Mouse (Mus musculus) forebrain, embryonic 11.5 days (tissue): ENCODE measurements around the gene Gstm2. TPM values are rescaled to one million over a fixed set of nuclear protein-coding genes. Genes with fewer than 3 reads are reported as not detected.
"Not testable (repeated sequence)": the region's sequence is repeated elsewhere in the genome, so short reads cannot be mapped to it uniquely, and the experiment has no call there.

Experiments used
- ATAC-seq: fragments of 200-750 bp; cut with Nextera tagmentation; replicated peaks from 2 replicates; pipeline ENCODE4 v1.8.0; 2017; ENCODE audit warnings: moderate TSS enrichment; ENCODE audit not compliant: low FRiP score
- DNase-seq: peaks from one replicate; pipeline ENCODE4 v3.0.0-alpha.2; 2017; ENCODE audit warnings: low spot score
- H3K27ac ChIP-seq: fragments of 300-500 bp; sonication (generic); 2 replicates; pipeline ENCODE4 v1.5.1; 2014; ENCODE audit warnings: low read depth, low read length
- H3K27me3 ChIP-seq: fragments of 300-500 bp; sonication (generic); 2 replicates; pipeline ENCODE4 v1.6.1; 2014; ENCODE audit warnings: mild to moderate bottlenecking, low read length, mixed read lengths; ENCODE audit not compliant: control insufficient read depth, insufficient read depth
- H3K36me3 ChIP-seq: fragments of 300-500 bp; sonication (generic); 2 replicates; pipeline ENCODE4 v1.6.1; 2014; ENCODE audit warnings: mild to moderate bottlenecking, low read length, moderate library complexity, mixed read lengths; ENCODE audit not compliant: control insufficient read depth, insufficient read depth
- H3K4me1 ChIP-seq: fragments of 300-500 bp; sonication (generic); replicated peaks from 2 replicates; pipeline ENCODE4 v1.6.1; 2014; ENCODE audit warnings: low read length, mixed read lengths; ENCODE audit not compliant: control insufficient read depth, insufficient read depth
- H3K4me2 ChIP-seq: fragments of 300-500 bp; sonication (generic); 2 replicates; pipeline ENCODE4 v1.6.1; 2014; ENCODE audit warnings: low read depth, mild to moderate bottlenecking, low read length, moderate library complexity, mixed read lengths; ENCODE audit not compliant: severe bottlenecking
- H3K4me3 ChIP-seq: fragments of 300-500 bp; sonication (generic); 2 replicates; pipeline ENCODE4 v1.5.1; 2014; ENCODE audit warnings: low read depth, low read length
- H3K9ac ChIP-seq: fragments of 300-500 bp; sonication (generic); 2 replicates; pipeline ENCODE4 v1.6.1; 2014; ENCODE audit warnings: low read length
- H3K9me3 ChIP-seq: fragments of 300-500 bp; sonication (generic); 2 replicates; pipeline ENCODE4 v1.6.1; 2016; ENCODE audit warnings: low read length, mixed read lengths; ENCODE audit not compliant: control insufficient read depth
- WGBS: fragments of 180-500 bp; shearing (Covaris S2); extraction: QIAGEN DNeasy Blood & Tissue Kit; methylation state at CpG from one replicate; pipeline ENCODE4 v1.1.7; 2014; 5-methylcytosine and 5-hydroxymethylcytosine counted together
- polyA plus RNA-seq: library from polyadenylated mRNA; unstranded; fragments of >200 nt; fragmentation: Nextera tagmentation; extraction: Ambion mirVana; gene quantifications from 2 replicates; pipeline ENCODE4 v1.2.1, GENCODE M21; 2014

Gstm2 gene
- polyA plus RNA-seq, 1 experiment from 2014 or later = 10.6 TPM

DNA sequence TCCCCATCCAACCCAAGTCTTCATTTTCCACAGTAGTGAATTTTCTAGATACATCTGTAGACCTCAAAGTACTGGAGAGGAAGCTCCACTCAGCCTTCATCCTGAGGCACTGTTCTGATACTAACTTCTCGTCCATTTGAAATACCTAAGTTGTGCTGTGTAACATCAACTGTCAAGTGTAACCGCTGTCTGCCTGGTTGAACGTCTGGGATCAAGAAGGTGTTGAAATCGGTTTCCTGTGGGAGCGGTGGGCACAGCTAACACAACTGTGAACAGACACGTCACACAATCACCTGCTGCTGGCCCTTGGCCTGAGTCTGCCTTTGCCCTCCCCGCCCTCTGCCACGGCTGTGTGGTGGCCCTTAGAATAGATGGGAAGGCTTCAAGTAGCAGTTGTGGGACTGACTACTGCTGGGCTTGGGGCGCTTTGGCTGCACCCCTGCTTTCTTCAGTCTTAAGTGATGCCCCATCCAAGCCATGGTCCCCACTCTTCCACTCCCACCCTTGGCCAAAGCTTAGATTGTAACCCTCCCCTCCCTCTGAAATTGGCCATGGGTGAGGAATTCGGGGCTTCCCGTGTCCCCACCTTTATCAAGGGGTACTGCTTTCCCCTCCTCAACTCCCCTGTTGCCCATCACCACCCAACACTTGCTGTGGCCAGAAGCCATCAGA, 34.2 kb upstream of the Gstm2 start:
- not testable (repeated sequence) for H3K4me2 ChIP-seq, H3K9ac ChIP-seq, H3K9me3 ChIP-seq, H3K4me3 ChIP-seq, DNase-seq, ATAC-seq, H3K27me3 ChIP-seq, H3K36me3 ChIP-seq, H3K27ac ChIP-seq, H3K4me1 ChIP-seq
- 87% methylated on average over 11 of the region's 11 CpGs for WGBS

DNA sequence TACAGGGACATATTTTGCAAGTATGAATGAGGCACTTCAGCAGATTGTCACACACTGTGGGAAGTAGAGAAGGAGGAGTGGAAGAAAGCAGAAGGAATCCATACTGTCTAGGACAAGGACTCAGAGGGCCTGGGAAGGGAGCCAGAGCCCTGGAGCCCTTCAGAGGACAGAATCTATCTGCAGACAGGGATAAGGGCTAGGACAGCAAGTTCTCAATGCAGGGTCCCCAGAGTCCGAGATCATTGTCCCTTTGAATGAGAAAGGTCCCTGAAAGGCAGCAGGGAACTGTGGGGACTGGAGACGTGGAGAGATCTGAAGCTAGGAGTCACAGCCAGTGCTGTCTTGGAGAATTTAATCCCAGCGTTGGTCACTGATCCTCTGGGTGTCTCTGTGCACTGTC, 33.0 kb upstream of the Gstm2 start:
- not testable (repeated sequence) for H3K4me3 ChIP-seq, H3K9me3 ChIP-seq, H3K4me1 ChIP-seq, H3K36me3 ChIP-seq, DNase-seq, H3K9ac ChIP-seq, H3K4me2 ChIP-seq, ATAC-seq, H3K27ac ChIP-seq, H3K27me3 ChIP-seq
- WGBS = 59% methylated on average over 3 of the region's 3 CpGs

DNA sequence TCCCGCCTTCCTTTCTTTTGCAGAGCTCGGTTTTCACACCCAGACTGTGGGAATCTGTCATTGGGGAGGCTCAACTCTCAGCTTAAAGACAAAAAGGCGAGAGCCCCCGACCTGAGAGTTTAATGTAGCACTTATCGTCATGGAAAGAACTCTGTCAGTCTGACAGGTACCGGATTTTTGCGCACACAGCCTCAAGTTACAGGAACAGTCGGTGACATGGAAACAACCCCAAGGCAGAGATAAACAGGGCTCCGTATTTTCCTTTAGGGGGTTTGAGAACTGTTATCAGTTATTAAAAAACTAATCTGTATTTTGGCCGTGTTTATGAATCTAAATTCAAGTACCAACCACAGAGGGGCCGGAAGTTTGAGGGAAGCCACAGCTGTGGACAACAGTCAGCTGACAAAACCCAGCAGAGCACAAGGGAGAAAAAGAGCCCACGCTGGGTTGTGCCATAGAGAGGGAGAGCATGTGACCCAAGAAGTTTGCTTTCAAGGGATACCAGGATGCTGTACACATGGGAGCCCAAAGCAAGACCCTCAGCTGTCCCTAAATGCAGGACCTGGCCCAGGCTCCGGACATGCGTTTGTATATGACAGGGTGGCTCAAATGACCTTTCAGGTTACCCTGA, 32.1 kb upstream of the Gstm2 start:
- peak overlapping the region; percentile 25 for H3K4me3 ChIP-seq
- WGBS = 34% methylated on average over 14 of the region's 14 CpGs
- H3K27me3 ChIP-seq = no peaks in the 10 kb centered on the region
- ATAC-seq (no peak), DNase-seq (no peak)
- H3K27ac ChIP-seq = no peak overlapping the region
- no peaks in the 10 kb centered on the region for H3K36me3 ChIP-seq
- peak overlapping the region; percentile 72 for H3K4me2 ChIP-seq
- no peaks in the 10 kb centered on the region for H3K9me3 ChIP-seq
- peaks cover 8% of the 10 kb centered on the region for H3K4me1 ChIP-seq
- H3K9ac ChIP-seq = peak overlapping the region; percentile 43

DNA sequence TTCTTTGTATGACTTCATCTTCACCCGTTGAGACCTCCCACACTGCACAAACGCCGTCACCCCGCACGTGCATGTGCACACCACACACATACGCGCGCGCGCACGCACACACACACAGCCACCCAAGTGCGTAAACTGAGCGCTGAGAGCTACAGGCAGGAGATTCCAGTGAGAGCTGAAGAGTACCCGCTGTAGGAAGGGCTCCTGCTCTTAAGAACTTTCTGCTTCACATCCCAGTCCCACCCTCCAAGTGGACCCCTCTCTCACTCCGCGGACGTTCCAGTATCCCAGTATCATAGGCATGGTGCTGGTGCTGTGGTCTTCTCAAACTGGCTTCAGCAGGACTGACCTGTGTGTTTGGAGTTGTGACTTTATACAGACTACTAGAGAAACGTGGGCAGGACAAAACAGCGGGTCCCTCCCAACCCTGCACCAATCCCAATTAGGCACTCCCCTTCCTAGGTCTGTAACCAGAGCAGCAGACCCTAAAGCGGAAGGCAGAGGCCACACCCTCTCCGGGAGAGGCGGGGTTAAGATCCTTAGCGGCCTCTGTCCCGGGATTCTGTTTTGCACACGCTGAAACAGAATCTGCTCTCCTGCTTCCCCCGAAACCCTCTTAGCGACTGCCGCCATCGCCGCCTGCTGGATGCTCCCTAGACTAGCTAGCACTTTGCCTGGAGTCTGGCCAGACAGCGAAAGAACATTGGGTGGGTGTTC, 31.4 kb upstream of the Gstm2 start, which contains the start of gene Gstm1:
Gene Gstm1, minus strand, starts transcription at position 501 of the 717 bp plus-strand sequence.
- ATAC-seq (peak; percentile 98), DNase-seq (peak; percentile 94)
- peak within 1 kb of the TSS; percentile 5; the same call in 1 of the 2 replicates for H3K27ac ChIP-seq
- H3K9ac ChIP-seq = peak within 1 kb of the TSS; percentile 43
- H3K9me3 ChIP-seq = no peaks in the 10 kb centered on the region
- H3K4me2 ChIP-seq = peak within 1 kb of the TSS; percentile 72
- H3K36me3 ChIP-seq = no peaks in the 10 kb centered on the region
- no peaks in the 10 kb centered on the region for H3K27me3 ChIP-seq
- peak within 1 kb of the TSS; percentile 25 for H3K4me3 ChIP-seq
- peaks cover 8% of the 10 kb centered on the region for H3K4me1 ChIP-seq
- under 1% methylated on average over 31 of the region's 31 CpGs for WGBS

DNA sequence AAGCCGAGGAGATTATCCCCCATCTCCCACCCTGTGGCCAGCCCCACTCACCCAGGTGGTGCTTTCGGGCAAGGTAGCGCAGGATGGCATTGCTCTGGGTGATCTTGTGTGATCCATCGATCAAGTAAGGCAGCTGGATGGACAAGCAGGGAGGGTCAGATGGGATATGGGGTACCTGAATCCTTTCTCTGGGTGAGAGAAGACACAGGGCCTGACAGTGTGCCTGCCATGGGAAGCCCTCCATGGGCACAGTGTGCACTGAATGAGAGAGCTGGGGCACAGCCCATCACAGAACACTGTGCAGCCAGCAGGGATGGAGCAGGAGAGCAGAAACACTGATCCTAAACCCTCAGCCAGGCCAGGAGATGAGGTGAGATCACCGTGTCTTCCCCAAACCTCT, 30.2 kb upstream of the Gstm2 start:
- not testable (repeated sequence) for H3K4me3 ChIP-seq, H3K9me3 ChIP-seq, ATAC-seq, H3K36me3 ChIP-seq, H3K4me2 ChIP-seq, H3K9ac ChIP-seq, H3K27me3 ChIP-seq, H3K27ac ChIP-seq, DNase-seq, H3K4me1 ChIP-seq
- 83% methylated on average over 5 of the region's 5 CpGs for whole genome bisulfite sequencing

DNA sequence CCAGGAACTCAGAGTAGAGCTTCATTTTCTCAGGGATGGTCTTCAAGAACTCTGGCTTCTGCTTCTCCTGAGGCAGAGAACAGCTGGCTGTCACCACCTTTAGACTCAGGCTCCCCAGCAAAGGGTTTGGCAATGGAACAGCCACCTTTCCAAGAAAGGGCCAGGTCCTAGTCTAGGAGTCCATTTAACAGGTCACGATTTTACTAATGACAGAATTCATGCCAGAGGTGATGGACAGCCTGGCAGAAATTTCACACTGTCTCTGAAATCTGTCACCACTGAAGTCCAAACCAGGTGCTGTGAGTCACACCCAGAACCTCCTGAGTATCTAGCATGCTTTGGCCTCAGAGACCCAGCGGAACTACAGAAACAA, 28.7 kb upstream of the Gstm2 start:
- ATAC-seq (no peak), DNase-seq (no peak)
- no peak overlapping the region for H3K4me3 ChIP-seq
- no peak overlapping the region for H3K9ac ChIP-seq
- H3K27ac ChIP-seq = no peak overlapping the region
- H3K27me3 ChIP-seq = no peaks in the 10 kb centered on the region
- H3K9me3 ChIP-seq = no peaks in the 10 kb centered on the region
- no peaks in the 10 kb centered on the region for H3K36me3 ChIP-seq
- H3K4me1 ChIP-seq = peaks cover 8% of the 10 kb centered on the region
- WGBS = 88% methylated on average over 2 of the region's 2 CpGs
- no peak overlapping the region for H3K4me2 ChIP-seq

DNA sequence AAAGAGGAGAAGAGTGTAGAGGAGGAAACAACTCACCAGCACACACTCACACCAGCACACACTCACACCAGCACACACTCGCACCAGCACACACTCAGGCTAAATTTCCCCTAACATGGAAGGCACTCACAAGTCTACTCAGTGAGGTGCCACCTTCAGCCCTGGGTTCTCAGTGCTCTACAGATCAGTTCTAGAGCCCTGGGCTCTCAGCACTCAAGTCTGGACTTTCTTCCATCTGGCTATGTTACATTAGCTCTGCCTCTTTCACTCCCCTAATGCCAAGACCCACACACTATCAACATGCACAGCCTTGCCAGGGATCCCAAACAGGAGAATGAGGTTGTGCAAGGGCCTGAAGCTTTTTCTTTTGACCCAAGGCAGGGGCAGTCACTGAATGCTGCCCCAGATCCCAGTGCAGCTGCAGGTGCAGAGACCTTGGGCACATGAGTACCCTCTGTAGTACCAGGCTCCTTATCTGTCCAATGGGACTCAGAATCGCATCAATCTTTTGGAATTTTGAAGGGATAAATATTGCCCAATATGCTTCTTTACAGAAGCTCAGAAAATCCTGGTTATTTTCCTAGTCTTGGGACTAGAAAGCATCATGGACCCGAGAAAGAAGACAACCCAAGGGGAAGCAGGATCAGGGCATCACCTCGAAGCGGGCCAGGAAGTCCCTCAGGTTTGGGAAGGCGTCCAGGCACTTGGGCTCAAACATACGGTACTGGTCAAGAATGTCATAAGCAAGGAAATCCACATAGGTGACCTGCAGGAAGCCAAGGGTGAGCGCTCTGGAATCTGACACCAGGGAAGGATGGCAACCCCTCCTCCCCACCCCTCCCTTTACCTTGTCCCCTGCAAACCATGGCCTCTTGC, 28.1 kb upstream of the Gstm2 start:
- Histone ChIP-seq H3K4me2 (no peak overlapping the region), H3K4me3 (no peak overlapping the region), H3K36me3 (no peaks in the 10 kb centered on the region), H3K9me3 (no peaks in the 10 kb centered on the region), H3K27ac (no peak overlapping the region), H3K4me1 (peaks cover 8% of the 10 kb centered on the region), H3K27me3 (no peaks in the 10 kb centered on the region), H3K9ac (no peak overlapping the region)
- 88% methylated on average over 7 of the region's 8 CpGs for WGBS
- DNase-seq = no peak
- ATAC-seq = no peak

DNA sequence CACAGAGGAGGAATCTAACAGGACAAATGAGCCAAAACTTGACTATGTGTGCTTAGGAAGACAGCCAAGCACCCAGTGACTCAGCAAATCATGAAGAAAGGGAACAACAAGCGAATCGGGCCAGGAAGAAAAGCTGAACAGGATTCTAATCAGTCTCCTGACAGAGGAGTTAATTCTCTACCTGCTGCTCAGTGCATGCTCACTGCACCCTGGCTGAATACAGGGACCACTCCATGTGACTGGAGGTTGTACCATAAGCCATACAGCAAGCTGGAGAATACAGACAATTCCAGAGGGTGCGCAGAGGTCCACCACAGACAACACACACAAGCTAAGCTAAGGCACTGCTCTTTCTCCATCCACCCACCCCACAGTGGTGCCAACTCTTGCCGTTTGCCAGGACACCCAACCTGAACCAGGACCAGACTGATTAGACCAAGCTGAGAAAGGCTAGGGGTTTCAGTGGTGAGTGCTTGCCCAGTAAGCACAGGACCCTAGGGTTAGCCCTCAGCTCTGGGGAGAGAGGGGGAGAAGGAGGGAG, 27.1 kb upstream of the Gstm2 start:
- H3K36me3 ChIP-seq = no peaks in the 10 kb centered on the region
- H3K4me1 ChIP-seq = peaks cover 8% of the 10 kb centered on the region
- no peak overlapping the region for H3K4me3 ChIP-seq
- no peaks in the 10 kb centered on the region for H3K27me3 ChIP-seq
- H3K4me2 ChIP-seq = no peak overlapping the region
- ATAC-seq (no peak), DNase-seq (no peak)
- no peaks in the 10 kb centered on the region for H3K9me3 ChIP-seq
- no peak overlapping the region for H3K27ac ChIP-seq
- no peak overlapping the region for H3K9ac ChIP-seq
- 86% methylated on average over 4 of the region's 4 CpGs for WGBS
